Mouse (Mus musculus) c-Kit-positive CD71-negative TER-119-negative erythroid progenitor cells, embryonic 14.5 days (primary cell): ENCODE measurements around the gene Antxr2.

Experiments
- DNase-seq: peaks from one replicate; pipeline ENCODE4 v3.0.0-alpha.2; 2013; ENCODE audit warnings: low read depth

Gene Antxr2

DNA sequence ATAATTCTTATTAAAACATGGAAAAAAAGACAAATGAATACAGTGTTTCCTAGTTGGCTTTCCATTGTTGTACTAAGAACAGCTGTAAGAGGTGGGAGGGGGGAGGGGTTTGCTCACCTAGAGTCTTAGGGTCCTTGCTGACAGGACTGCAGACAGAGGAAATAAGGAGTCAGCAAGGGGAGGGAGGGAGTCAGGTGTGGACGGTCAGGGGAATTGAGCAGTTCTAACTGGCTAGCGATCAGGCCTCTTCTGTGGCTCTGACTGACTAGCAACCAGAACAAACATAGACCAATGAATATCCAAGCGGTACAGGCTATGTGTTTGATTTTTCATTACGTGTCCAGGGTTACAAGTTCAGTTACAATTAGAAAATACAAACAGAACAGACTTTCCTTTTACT lies 35.0 kb downstream of the Antxr2 start:
- DNase-seq: no peak

DNA sequence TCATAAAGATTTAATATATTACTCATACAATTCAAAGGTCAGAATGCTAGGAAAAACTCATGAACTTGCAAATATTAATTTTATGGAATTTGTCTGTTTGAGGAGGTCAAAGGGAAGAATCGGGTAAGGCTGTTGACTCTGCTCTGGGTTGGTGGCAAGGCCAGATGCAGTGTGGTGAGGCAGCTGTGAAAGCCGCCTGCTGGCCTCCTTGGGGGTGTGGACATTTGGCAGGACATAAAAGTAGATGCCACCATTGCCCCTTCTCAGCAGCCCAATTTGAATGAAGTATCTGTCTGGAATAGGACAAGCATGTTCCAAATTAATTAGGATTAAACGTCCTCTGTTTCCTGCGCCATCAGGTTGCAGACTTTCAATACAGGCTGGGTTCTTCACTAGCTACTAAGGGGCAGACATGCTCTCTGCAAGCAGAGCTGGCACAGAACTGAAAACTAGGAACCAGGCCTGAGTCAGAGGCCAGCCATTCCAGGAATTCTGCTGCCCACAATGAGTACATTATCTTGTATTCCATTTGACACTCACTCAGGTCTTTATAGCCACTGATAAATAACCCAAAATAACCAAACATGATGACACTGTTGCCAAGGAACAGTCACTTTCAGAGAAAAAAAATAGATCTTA lies 44.1 kb downstream of the Antxr2 start:
- no peak for DNase-seq

DNA sequence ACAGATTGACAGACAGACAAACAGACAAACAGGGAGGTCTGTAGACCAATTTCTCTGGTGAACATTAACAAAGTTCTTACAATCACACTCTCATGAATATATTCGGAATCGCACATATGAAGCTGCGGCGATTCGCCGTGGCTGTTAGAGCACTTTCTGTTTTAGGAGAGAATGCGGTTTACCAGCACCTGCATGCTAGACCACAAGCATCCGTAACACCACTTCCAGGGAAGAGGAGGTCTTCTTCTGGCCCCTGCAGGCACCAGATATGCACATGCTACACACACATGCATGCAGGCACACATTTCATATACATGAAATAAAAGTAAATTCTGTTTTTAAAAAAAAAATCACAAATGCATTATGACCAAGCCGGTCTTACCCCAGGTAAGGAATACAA lies 47.5 kb downstream of the Antxr2 start:
- DNase-seq: no peak

DNA sequence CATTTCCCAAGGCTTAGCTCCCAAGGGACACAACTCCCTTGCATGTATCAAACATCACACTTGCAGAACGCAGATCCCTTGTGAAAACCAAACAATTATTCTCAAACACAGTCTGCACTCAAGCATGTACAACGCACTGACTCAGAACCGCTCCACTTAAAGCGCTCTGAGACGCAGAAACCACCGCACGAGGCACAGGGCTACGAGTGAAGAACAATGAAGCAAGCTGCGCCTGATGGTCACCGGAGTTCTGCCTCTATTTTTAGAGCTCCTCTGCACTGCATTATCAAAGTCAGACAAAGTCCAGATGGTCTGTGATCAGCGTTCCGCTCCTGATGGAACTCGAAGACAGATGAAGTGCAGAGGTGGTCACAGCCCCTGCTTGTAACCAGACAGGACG lies 50.4 kb downstream of the Antxr2 start:
- no peak for DNase-seq

DNA sequence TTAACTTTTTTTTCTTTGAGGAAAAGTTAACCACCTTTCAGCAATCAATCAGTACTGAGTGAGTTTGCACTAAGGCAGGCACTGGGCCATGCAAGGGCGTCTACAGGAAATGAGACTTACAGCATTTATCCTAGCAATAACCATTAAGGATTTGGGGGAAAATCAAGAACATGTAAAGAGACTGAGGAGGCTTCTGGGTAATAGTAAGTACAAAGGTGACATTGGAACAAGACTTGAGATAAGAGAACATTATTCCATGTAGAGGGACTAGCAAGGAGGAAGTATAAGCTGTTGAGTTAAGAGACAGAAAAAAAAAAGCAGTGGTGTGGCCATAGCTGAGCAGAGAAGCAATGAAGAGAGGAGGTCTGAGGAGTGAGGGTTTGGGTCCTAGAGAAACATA lies 57.5 kb downstream of the Antxr2 start:
- no peak for DNase-seq

DNA sequence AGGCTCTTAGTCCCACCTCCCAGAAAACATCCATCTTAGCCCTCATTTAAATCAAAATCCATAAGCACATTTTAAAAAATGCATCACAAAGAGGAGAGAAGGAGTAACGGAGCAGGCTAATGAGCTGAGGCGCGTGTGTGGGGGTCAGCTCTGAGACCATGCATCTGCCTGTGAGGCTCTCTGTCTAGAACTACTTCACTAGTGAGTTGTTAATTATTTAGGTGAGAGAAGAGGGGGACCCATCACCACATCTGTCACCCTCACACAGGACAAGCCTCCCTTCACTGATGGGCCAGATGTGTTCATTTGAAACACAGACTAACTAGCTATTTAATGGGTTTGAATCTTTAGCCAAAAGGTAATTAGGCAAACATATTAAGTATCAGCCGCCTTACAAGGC lies 58.8 kb downstream of the Antxr2 start:
- DNase-seq: no peak

DNA sequence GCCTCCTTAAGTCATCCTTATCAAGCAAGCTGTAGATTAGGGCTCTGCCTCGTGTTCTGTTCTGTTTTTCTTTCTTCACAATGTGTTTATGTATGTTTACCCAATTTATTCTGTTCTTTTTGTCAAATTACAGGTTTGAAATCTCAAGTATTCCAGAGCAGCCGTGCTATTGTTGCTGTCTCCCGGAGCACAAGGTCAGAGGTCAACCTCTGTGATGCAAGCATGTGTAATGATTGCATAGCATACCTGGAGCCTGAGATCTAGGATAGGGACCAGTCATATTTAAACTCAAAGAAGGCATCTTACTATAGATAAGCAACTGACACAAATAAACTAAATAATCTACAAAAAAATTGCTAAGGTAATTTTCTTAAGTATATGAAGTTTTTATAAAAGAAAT lies 59.6 kb downstream of the Antxr2 start:
- DNase-seq: no peak

DNA sequence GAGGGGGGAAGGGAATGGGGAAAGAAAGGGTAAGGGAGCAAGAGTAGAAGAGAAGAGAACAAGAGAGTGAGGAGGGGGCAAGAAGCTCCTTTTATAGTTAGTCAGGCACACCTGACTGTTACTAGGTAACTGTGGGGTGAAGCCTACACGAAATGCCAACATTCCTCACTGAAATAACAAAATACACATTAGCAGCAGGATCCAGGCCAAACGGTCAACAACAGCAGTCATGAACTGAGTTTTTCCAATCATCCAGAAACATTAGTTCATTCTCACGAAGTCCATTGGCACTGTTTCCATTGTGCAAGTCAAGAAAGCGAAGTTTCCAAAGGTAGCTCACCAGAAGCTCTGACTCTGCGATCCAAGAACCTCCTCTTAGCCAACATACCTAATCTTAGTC lies 63.8 kb downstream of the Antxr2 start:
- DNase-seq: no peak

DNA sequence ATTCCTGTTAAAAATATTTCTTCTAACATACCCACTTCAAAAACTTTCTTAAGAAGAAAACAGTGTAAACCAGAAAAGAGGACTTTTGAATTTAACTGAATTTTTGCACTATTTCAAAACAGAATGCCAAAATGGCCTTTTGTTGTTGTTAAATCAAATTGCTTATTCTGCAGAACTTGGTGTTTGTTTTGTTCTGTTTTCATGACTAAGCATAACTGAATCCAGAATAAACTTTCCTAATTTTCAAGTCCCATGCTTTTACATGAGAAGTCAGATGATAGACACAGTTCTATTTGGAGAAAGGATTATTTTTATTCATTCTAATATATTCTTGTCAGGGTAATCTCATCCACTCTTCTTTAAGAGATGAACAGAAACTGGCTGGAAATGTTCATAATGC lies 64.7 kb downstream of the Antxr2 start:
- DNase-seq: no peak

DNA sequence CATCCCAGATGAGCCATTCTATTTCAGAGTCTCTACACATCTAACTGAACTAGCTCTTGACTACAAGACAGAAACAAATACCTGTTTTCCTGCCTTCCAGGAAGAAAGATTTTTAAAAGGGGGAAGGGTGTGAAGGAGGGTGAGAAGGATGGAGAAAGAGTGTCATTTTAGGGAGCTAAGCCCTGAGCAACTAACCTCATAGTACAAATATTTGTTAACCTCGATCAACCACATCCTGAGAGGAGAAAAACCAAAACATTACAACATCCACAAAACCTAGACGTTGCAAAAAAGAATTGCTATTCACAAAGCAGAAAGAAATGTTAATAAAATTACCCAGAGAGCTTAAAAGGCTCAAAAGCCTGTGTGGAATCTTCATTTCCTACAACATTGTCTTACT lies 66.4 kb downstream of the Antxr2 start:
- no peak for DNase-seq

DNA sequence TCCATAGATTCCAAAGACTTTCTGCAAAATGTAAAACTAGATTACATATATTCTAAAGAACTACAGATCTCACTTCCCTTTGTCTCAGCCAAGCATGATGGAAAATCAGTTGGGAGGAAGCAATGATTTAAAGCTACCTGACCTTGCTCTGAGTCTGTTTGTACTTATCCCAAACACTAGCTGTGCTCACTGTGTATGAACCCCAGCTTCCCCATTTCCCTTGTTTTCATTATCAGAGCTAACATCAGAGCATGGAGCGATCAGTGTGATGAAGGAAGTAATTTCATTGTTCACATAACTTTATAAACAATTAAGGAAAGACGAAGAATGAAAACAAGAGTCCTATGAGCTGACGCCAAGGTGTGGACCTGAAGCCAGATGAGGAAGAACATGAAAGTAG lies 68.3 kb downstream of the Antxr2 start:
- DNase-seq: no peak

DNA sequence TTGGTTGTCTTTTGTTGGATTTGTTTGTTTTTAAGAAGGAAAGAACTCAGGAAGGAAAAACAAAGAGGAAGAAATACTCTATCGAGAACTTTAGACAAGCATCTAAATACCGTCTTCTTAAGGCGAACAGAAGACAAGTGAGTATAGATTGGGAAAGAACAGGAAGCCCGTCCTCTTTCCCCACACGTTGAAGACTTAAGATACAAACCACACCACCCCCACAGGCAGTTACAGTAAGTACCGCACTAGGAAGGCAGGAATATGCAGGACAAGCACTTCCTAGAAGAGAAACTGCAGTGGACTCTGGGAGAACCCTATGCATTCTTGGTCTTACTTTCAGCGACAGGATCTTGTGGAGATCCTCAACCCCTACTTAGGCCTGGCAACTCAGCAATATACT lies 69.1 kb downstream of the Antxr2 start:
- no peak for DNase-seq

DNA sequence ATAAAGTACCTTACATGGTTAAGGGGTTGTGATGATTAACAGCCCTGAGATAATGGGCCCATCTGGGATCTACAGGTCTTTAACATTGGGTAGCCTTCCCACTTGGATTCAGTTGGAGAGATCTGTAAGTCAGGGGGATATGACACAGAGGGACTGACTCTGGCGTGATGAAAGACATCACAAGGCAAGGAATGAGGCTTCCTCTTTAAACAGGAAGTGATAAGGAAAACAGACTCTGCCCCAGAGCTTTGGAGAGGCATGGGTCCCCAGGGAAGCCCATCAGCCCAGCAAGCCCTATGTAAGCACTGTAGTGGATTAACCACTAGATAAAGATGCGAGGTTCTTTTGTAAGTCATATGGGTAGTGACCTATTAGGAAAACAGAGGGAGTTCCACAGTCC lies 71.2 kb downstream of the Antxr2 start:
- DNase-seq: no peak

DNA sequence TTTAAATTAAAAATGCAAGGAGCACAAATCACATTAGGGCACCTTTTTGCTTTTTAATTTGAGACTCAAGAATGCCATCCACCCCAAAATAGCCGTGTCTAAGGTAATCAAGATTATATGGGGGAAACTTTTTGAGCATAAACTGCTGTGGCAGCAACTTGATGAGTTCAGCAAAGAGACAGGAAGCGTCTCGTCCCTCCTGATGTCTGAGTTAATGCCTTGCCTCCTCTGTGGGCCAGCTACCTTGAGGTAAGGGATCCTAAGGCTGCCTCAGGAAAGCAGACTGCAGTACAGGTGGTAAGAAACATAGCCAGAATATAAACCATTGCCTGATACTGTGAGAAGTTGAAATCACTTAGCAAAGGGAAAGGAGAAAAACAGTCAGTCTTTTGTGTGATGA lies 71.8 kb downstream of the Antxr2 start:
- no peak for DNase-seq

DNA sequence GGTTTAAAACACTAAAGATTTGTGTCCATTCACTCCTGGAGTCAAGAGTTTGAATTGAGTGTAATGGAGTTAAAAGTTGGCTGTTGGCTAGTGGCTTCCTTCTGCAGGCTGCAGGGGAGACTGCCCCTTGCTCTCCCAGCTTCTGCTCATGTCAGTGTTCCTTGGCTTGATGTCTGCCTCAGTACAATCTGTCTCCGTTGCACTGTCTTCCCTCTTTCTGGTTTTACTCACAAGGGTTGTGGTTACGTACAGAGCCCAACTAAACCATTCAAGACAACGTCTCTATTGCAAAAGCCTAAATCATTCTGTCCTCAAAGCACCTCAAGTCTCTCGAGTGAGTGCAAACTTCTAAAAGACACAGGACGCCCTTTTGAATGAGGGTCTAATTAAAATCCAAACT lies 73.3 kb downstream of the Antxr2 start:
- no peak for DNase-seq

DNA sequence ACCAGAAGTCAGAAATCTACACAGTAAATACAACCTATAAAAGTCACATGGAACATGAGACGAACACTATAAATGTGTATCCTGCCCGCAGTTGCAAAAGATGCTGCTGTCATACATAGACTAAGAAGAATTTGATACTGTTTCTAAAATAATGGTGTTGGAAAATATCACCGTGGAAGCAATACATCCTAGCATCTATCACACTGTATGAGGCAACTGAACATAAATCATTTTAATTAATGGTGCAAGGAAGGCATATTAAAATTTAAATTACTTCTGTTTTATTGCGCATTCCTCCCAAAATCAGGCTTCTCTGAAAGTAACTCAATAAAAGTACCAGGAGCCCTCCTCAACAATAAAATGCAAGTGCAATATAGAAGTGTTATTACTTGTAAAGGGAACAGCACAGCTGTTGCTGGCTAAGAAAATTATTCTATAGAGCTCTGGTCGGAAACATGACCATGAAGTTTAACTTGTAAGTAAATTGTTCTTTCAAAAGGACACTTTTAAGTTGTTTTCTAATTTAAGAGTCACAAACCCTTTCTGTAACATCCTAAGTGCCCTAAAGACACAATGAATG lies 76.6 kb downstream of the Antxr2 start:
- no peak for DNase-seq

DNA sequence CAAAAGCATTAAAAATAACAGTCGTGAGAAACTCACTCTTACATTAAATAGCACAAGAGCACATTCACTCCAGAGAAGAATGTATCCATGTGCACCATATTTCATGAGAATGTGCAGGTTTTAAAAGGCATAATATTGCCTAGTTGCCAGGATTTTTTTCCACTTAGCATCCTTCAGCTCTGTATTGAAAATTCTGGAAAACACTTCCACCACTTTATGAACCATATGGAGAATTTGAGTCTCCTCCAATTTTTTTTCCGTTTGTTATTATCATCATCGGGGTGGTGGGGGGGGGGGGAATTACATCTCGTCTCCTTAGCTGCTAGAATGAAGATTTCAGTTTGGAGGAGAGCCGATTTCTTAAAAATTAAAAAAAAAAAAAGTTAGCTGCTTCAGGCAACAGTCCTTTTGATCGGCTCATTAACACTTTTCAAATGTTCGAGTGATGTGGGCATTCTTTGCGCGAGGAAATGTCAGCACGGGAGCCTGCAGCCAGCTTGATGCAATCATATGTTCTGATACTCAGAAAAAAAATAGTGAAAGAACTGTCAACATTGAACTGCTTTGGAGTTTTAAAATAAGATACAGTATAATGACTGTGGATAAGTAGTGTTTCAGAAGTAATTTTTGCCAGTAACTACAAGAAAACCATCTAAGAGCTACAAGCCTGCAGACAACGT lies 77.5 kb downstream of the Antxr2 start:
- DNase-seq: no peak

DNA sequence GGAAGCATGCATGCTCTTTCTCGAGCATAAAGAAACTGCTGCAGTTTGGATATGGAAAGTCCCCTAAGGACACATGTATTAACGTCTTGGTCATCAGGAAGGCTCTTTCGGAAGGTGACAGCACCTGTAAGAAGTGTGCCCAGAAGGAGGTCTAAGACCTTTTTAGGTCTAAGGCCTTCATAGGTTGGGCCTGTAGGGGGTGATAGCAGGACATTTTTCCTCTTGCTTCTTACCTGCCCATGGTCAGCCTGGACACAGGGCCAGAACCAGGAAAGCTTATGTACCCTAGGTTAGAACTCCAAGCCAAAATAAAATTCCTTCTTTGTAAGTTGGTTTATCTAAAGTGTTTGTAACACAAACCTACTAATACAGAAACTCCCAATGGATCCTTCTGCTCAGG lies 83.6 kb downstream of the Antxr2 start:
- DNase-seq: no peak

DNA sequence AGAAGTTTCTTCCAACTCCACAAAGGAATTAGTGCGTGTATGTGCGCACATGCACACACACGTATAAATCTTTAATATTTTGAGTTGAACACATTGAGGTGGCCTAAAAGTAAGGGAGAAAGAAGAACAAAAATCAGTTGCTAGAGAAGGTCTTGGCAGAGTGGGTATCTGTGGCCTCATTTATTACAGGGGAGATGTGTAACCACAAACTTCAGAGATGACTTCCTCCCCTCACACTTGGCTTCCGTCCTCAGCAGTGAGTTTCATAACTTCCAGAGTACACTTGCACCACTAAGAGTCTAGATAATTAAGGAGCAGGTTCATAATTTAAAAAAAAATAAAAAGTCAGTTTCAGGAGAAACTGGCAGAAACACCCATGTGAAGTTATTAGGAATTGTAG lies 84.6 kb downstream of the Antxr2 start:
- DNase-seq: no peak

DNA sequence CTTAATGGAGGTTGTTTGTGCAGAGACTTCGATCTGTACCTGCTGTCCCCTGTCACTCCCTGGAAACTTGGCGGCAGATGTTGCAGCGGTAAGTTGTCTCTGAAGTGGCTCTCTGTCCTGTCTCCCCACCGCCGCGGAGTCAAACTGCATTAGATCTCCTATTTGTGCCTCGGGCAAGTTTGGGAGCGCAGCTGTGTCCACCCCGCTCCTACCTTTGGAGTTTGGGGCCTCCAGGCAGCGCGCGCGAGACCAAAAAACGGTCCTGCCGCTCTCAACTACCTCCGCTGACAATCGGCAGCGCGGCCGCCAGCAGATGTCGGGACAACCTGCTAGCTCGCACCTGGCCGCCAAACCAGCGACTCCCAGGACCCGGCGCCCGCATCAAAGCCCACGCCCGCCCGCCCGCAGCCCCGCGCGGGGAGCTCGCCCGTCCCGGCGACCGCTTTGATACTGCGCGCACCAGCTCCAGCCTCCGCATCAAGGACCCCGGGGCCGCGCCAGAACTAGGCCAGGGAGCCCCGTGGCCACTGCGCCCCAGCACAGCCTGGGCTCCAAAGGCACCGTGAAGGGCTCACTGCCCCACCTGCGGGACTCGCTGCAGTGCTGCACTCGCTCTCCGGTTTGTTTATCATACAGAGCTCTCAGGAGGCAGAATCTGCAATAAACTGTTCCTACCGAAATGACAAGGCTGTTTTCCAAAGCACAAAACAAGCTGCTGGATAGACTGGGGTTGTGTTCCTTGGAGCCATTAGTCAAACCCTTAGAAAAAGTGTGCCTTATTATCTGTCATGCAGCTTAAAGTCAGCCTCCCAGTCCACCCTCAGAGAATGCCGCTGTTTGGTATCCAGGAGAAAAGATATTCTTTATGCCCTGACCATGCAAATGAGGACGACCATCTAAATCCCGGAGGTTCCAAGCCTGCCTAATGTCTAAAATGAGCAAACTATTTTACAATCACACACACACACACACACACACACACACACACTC lies 95.4 kb downstream of the Antxr2 start:
- no peak for DNase-seq

DNA sequence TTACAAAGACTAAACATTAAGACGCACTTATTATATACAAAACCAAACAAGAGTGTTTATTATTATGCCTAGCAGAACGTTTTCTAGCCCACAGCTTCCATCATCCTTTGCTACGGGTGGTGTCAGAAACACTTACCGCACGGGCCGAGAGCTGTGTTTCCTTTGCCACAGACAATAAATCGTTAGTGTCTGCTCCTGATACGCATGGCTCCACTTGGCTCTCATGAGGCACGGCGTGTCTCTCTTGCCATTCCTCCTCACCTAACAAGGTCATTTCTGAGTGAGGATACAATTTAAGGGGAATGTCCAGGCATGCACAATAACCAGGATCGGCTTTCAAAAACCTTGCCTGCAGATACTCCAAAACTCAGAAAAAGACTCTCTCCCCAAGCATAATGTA lies 113.2 kb downstream of the Antxr2 start:
- no peak for DNase-seq

DNA sequence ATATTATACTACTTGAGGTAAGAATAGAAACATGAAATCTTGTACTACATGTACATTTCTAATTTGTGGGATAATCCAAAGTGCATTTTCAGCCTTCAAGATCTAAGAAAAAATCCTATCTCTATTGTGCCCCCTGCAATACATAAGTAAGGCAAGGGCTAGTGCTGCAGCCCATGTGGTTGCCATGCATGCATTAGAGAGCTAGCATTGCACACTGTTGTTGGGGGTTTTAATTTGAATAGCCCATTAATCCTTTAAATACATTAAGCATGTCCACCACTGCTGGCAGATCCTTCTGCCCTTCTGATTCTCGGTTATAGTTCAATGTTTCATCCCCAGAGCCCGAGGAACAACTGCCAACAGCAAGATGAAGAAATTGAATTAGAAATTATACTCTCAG lies 116.0 kb downstream of the Antxr2 start:
- no peak for DNase-seq

DNA sequence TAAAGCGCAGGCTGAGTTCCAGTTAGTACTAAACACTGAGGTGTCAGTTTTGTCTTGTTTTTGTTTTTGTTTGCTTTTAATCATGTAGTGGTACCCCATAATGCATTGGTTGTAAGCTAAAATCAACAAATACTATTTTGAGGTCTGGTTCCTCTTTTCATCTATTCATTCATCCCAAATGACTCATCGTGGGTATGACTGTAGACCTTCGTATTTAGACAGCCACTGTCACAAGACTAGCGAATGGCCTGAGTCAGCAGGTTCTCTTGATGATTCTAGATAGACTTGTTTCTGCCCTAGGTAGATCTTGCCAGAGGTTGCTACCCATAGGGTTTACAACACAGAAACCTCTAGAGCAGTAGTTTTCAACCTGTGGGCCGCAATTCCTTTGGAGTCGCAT lies 116.9 kb downstream of the Antxr2 start:
- DNase-seq: peak; percentile 14
